Mouse (Mus musculus) neural tube, embryonic 10.5 days (tissue): Measurements from ENCODE around the gene Arpc1a.

Experiments used
- DNase-seq: peaks from one replicate; pipeline ENCODE4 v3.0.0-alpha.2; 2017; ENCODE audit warnings: low spot score; ENCODE audit errors: extremely low spot score

Arpc1a gene

GRCm38 (mm10) chr5:145139571-145140519 lies 56.2 kb downstream of the Arpc1a start, which contains the start of the genes Pdap1 and Bud31:
Gene Pdap1 (minus strand): TSS chr5:145140238.
Gene Bud31 (plus strand): TSS chr5:145140362.
- peak; percentile 96 for DNase-seq

- peak; percentile 26 for DNase-seq
Measured at GRCm38 (mm10) chr5:145140611-145141010, 57.0 kb downstream of the Arpc1a start.

GRCm38 (mm10) chr5:145147748-145148147 lies 64.1 kb downstream of the Arpc1a start:
- no peak for DNase-seq

GRCm38 (mm10) chr5:145149294-145149693 lies 65.7 kb downstream of the Arpc1a start:
- DNase-seq = no peak

- DNase-seq = no peak
Measured at GRCm38 (mm10) chr5:145152690-145153089, 69.1 kb downstream of the Arpc1a start.
